Mouse (Mus musculus): ENCODE data around the gene Sfxn5. TPM values are rescaled to one million over a fixed set of nuclear protein-coding genes. Genes with fewer than 3 reads are reported as not detected.

Sfxn5 gene
- polyA plus RNA-seq, 2 experiments = 5.8 to 6.6 TPM

GRCm38 (mm10) chr6:85349246-85349645 is 16.0 kb upstream of the Sfxn5 start:
- 76% methylated on average over 5 of the region's 7 CpGs for WGBS
- H3K27me3 ChIP-seq (ENCODE audit: control insufficient read depth, insufficient read depth, low read length) = no peaks in the 10 kb centered on the region
- H3K4me1 ChIP-seq (ENCODE audit: control insufficient read depth, insufficient read depth, low read length) = no peaks in the 10 kb centered on the region
- no peak overlapping the region for H3K4me2 ChIP-seq (replicated peaks; ENCODE audit: low read depth, low read length, severe bottlenecking)
- H3K9ac ChIP-seq (ENCODE audit: low read depth, low read length, severe bottlenecking) = no peak overlapping the region
- no peak overlapping the region for H3K4me3 ChIP-seq (replicated peaks; ENCODE audit: low read length)
- no peak for ATAC-seq (ENCODE audit: low FRiP score, low read depth)
- H3K27ac ChIP-seq (replicated peaks; ENCODE audit: low read depth, low read length) = no peak overlapping the region
- no peak for DNase-seq (ENCODE audit: low spot score)
- H3K9me3 ChIP-seq (ENCODE audit: control insufficient read depth, low read length) = no peaks in the 10 kb centered on the region
- H3K36me3 ChIP-seq (ENCODE audit: control insufficient read depth, insufficient read depth, low read length) = peaks cover 21% of the 10 kb centered on the region
- TF ChIP-seq POLR2A (IDR thresholded peaks at IDR 0.05; ENCODE audit: borderline replicate concordance, extremely low read depth, insufficient read depth, insufficient read length) = no peak

- no peak for TF ChIP-seq POLR2A (IDR thresholded peaks at IDR 0.05; ENCODE audit: borderline replicate concordance, extremely low read depth, insufficient read depth, insufficient read length)
- Histone ChIP-seq H3K27ac (replicated peaks; ENCODE audit: low read depth, low read length) (no peak overlapping the region), H3K4me1 (ENCODE audit: control insufficient read depth, insufficient read depth, low read length) (no peaks in the 10 kb centered on the region), H3K4me2 (replicated peaks; ENCODE audit: low read depth, low read length, severe bottlenecking) (no peak overlapping the region), H3K4me3 (replicated peaks; ENCODE audit: low read length) (no peak overlapping the region), H3K36me3 (ENCODE audit: control insufficient read depth, insufficient read depth, low read length) (peaks cover 23% of the 10 kb centered on the region), H3K9me3 (ENCODE audit: control insufficient read depth, low read length) (no peaks in the 10 kb centered on the region), H3K9ac (ENCODE audit: low read depth, low read length, severe bottlenecking) (no peak overlapping the region; the same call in 1 of the 2 replicates), H3K27me3 (ENCODE audit: control insufficient read depth, insufficient read depth, low read length) (no peaks in the 10 kb centered on the region)
- DNase-seq (ENCODE audit: low spot score) (no peak), ATAC-seq (ENCODE audit: low FRiP score, low read depth) (no peak)
- 80% methylated on average over 11 of the region's 11 CpGs for WGBS
Observed at GRCm38 (mm10) chr6:85348133-85348532, 14.9 kb upstream of the Sfxn5 start.

DNA sequence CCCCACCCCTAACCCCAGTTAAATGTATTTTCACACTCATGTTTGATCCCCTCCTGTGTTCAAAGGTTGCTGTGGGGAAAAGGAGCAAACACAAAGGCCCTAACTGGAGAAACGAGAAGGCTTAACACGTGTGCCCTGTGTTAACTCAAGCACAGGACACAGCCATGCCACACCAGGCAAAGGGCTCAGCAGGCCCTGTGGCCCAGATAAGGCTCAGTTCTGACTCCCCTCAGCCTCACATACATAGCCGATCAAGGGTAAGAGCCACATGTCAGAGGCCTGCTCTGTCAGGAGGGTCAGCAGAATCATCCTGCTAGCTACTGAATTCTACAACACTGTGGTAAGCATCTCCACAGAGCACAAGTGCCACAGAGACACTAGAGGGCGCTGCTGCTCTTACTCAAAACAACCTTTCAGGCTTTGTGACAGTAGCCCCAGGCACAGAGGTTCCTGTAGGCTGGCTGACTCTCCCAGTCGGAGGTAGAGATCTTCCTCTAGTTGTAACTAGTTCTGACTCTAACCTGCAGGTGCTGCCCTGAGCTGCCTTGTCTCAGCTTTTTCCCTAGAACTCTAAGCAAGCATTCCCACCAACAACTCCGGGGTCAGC is 12.9 kb upstream of the Sfxn5 start:
- Histone ChIP-seq H3K4me1 (ENCODE audit: control insufficient read depth, insufficient read depth, low read length) (no peaks in the 10 kb centered on the region), H3K9me3 (ENCODE audit: control insufficient read depth, low read length) (no peaks in the 10 kb centered on the region), H3K9ac (ENCODE audit: low read depth, low read length, severe bottlenecking) (no peak overlapping the region), H3K27me3 (ENCODE audit: control insufficient read depth, insufficient read depth, low read length) (no peaks in the 10 kb centered on the region), H3K4me3 (replicated peaks; ENCODE audit: low read length) (no peak overlapping the region), H3K36me3 (ENCODE audit: control insufficient read depth, insufficient read depth, low read length) (peaks cover 36% of the 10 kb centered on the region), H3K27ac (replicated peaks; ENCODE audit: low read depth, low read length) (no peak overlapping the region), H3K4me2 (replicated peaks; ENCODE audit: low read depth, low read length, severe bottlenecking) (no peak overlapping the region)
- DNase-seq (ENCODE audit: low spot score) = peak; percentile 94
- peak; percentile 76 for ATAC-seq (ENCODE audit: low FRiP score, low read depth)
- 43% methylated on average over 6 of the region's 6 CpGs for WGBS
- TF ChIP-seq POLR2A (IDR thresholded peaks at IDR 0.05; ENCODE audit: borderline replicate concordance, extremely low read depth, insufficient read depth, insufficient read length) = no peak

DNA sequence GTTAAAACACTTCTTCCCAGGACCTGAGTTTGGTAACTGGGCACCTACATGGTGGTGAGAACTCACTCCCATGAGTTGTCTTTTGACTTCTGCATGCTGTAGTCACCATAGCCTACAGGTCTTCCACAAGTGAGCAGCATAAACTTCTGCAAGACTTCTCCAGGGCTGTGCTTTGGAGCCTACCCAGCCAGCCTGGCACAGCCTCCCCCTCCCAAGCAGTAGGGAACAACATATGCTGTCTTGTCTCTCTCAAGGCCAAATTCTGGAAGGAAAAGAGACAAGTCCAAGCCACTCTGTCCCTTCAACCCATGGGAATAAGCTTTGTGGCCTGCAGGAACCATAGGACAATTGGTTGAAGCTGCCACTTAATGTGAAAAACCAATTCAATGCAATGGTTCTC is 11.7 kb upstream of the Sfxn5 start:
- H3K4me3 ChIP-seq (replicated peaks; ENCODE audit: low read length) = no peak overlapping the region
- H3K9ac ChIP-seq (ENCODE audit: low read depth, low read length, severe bottlenecking) = no peak overlapping the region
- no peak for DNase-seq (ENCODE audit: low spot score)
- H3K27me3 ChIP-seq (ENCODE audit: control insufficient read depth, insufficient read depth, low read length) = no peaks in the 10 kb centered on the region
- no peaks in the 10 kb centered on the region for H3K9me3 ChIP-seq (ENCODE audit: control insufficient read depth, low read length)
- ATAC-seq (ENCODE audit: low FRiP score, low read depth) = no peak
- no peak overlapping the region for H3K27ac ChIP-seq (replicated peaks; ENCODE audit: low read depth, low read length)
- H3K4me2 ChIP-seq (replicated peaks; ENCODE audit: low read depth, low read length, severe bottlenecking) = no peak overlapping the region
- H3K4me1 ChIP-seq (ENCODE audit: control insufficient read depth, insufficient read depth, low read length) = no peaks in the 10 kb centered on the region
- H3K36me3 ChIP-seq (ENCODE audit: control insufficient read depth, insufficient read depth, low read length) = peaks cover 42% of the 10 kb centered on the region
- TF ChIP-seq POLR2A (IDR thresholded peaks at IDR 0.05; ENCODE audit: borderline replicate concordance, extremely low read depth, insufficient read depth, insufficient read length) = no peak

DNA sequence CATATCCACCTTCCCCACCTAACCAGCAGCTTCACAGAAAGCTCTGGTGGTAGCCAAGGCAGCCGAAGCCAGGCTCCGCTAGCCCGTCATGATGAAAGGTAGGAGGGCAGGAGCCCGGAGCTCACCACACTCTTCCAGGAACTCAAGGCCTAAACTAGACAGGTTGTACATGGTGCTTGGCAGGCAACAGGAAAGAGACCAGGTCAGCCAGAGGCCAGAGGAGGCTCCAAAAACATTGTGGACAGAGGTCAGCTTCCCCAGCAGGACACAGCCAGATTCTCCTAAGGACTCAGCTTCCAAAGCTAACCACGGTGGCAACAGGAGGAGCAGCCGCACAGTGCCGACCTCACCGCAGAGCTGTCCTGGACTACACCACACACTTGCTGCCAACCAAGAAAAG is 9.8 kb upstream of the Sfxn5 start:
- no peak overlapping the region for H3K4me3 ChIP-seq (replicated peaks; ENCODE audit: low read length)
- ATAC-seq (ENCODE audit: low FRiP score, low read depth) (no peak), DNase-seq (ENCODE audit: low spot score) (no peak)
- H3K9me3 ChIP-seq (ENCODE audit: control insufficient read depth, low read length) = no peaks in the 10 kb centered on the region
- no peak overlapping the region for H3K4me2 ChIP-seq (replicated peaks; ENCODE audit: low read depth, low read length, severe bottlenecking)
- no peak overlapping the region for H3K9ac ChIP-seq (ENCODE audit: low read depth, low read length, severe bottlenecking)
- no peak for TF ChIP-seq POLR2A (IDR thresholded peaks at IDR 0.05; ENCODE audit: borderline replicate concordance, extremely low read depth, insufficient read depth, insufficient read length)
- H3K27ac ChIP-seq (replicated peaks; ENCODE audit: low read depth, low read length) = no peak overlapping the region
- WGBS = 89% methylated on average over 8 of the region's 8 CpGs
- peaks cover 33% of the 10 kb centered on the region for H3K36me3 ChIP-seq (ENCODE audit: control insufficient read depth, insufficient read depth, low read length)
- no peaks in the 10 kb centered on the region for H3K27me3 ChIP-seq (ENCODE audit: control insufficient read depth, insufficient read depth, low read length)
- no peaks in the 10 kb centered on the region for H3K4me1 ChIP-seq (ENCODE audit: control insufficient read depth, insufficient read depth, low read length)
